Mouse (Mus musculus) liver, postnatal 0 days (tissue): ENCODE data around the gene Cpsf2. TPM values are rescaled to one million over a fixed set of nuclear protein-coding genes. Genes with fewer than 3 reads are reported as not detected.
A peak's percentile ranks its signal among the peaks of the same experiment; 100 is the strongest.

Experiments
- ATAC-seq: fragments of 200-750 bp; cut with Nextera tagmentation; 2 replicates; pipeline ENCODE4 v1.8.0; 2017; ENCODE audit warnings: mild to moderate bottlenecking, moderate library complexity
- DNase-seq: peaks from one replicate; pipeline ENCODE4 v3.0.0-alpha.2; 2016
- H3K27ac ChIP-seq: fragments of 300-500 bp; sonication (generic); 2 replicates; pipeline ENCODE4 v1.5.1; 2014; ENCODE audit warnings: antibody characterized with exemption, moderate library complexity, mild to moderate bottlenecking, low read depth
- H3K27me3 ChIP-seq: fragments of 300-500 bp; sonication (generic); 2 replicates; pipeline ENCODE4 v1.6.1; 2014; ENCODE audit warnings: low read length, control low read depth, mixed read lengths; ENCODE audit not compliant: insufficient read depth
- H3K36me3 ChIP-seq: fragments of 300-500 bp; sonication (generic); replicated peaks from 2 replicates; pipeline ENCODE4 v1.6.1; 2014; ENCODE audit warnings: mild to moderate bottlenecking, control low read depth, low read length, moderate library complexity, mixed read lengths; ENCODE audit not compliant: insufficient read depth
- H3K4me1 ChIP-seq: fragments of 300-500 bp; sonication (generic); 2 replicates; pipeline ENCODE4 v1.6.1; 2014; ENCODE audit warnings: antibody characterized with exemption, mild to moderate bottlenecking, control low read depth; ENCODE audit not compliant: insufficient read depth
- H3K4me2 ChIP-seq: fragments of 300-500 bp; sonication (generic); 2 replicates; pipeline ENCODE4 v1.6.1; 2014; ENCODE audit warnings: low read depth, mild to moderate bottlenecking, low read length, moderate library complexity, mixed read lengths
- H3K4me3 ChIP-seq: fragments of 300-500 bp; sonication (generic); 2 replicates; pipeline ENCODE4 v1.5.1; 2014; ENCODE audit warnings: low read depth, low read length
- H3K9ac ChIP-seq: fragments of 300-500 bp; sonication (generic); replicated peaks from 2 replicates; pipeline ENCODE4 v1.6.1; 2014; ENCODE audit warnings: mild to moderate bottlenecking, moderate library complexity
- H3K9me3 ChIP-seq: fragments of 300-500 bp; sonication (generic); 2 replicates; pipeline ENCODE4 v1.6.1; 2016; ENCODE audit warnings: mild to moderate bottlenecking, control low read depth, low read length, mixed read lengths
- CTCF ChIP-seq: sonication (generic); IDR thresholded peaks from 2 replicates; pipeline ENCODE4 v1.5.1; 2016; ENCODE audit warnings: antibody characterized with exemption, low read depth
- EP300 ChIP-seq: IDR thresholded peaks from 2 replicates; pipeline ENCODE4 v1.6.1; 2016; ENCODE audit warnings: antibody characterized with exemption, low read depth, mild to moderate bottlenecking
- WGBS: fragments of 180-500 bp; shearing (Covaris S2); extraction: QIAGEN DNeasy Blood & Tissue Kit; methylation state at CpG from one replicate; pipeline ENCODE4 v1.1.7; 2014; ENCODE audit not compliant: insufficient replicate concordance; 5-methylcytosine and 5-hydroxymethylcytosine counted together
- polyA plus RNA-seq: library from polyadenylated mRNA; unstranded; fragments of >200 nt; fragmentation: Nextera tagmentation; extraction: Ambion mirVana; gene quantifications from 2 replicates; pipeline ENCODE4 v1.2.1, GENCODE M21; 2015

The Cpsf2 gene
- polyA plus RNA-seq, 1 experiment from 2014 or later, result 12.0 TPM

DNA sequence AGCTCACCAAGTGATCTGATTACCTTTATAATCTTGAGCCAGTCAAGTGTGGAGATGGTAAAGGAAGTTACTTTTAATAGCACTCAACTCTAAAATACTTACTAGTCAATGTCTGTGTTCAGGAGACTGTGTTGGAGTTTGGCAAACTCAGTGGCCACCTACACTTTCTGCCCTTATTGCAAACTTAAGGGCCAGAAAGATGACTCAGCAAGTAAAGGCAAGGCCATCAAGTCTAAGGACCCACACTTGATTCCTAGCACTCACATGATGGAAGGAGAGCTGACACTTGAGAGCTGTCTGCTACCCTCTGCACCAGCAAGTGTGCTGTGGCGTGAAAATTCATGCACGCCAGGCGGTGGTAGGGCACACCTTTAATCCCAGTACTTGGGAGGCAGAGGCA is 3.6 kb upstream of the Cpsf2 start:
- 90% methylated on average over 3 of the region's 3 CpGs for WGBS
- Histone ChIP-seq H3K9ac (no peak overlapping the region), H3K36me3 (peaks cover 17% of the 10 kb centered on the region), H3K9me3 (no peaks in the 10 kb centered on the region), H3K27me3 (no peaks in the 10 kb centered on the region), H3K27ac (no peak overlapping the region), H3K4me3 (no peak overlapping the region), H3K4me1 (peaks cover 13% of the 10 kb centered on the region), H3K4me2 (no peak overlapping the region)
- DNase-seq (no peak), ATAC-seq (no peak)
- no peak for TF ChIP-seq CTCF
- no peak for TF ChIP-seq EP300

GRCm38 (mm10) chr12:101974571-101974970 is 1.2 kb upstream of the Cpsf2 start:
- 5% methylated on average over 1 of the region's 1 CpGs for WGBS
- Histone ChIP-seq H3K9ac (peak overlapping the region; percentile 99), H3K4me2 (peak overlapping the region; percentile 79), H3K36me3 (peaks cover under 1% of the 10 kb centered on the region), H3K4me3 (peak overlapping the region; percentile 99), H3K9me3 (no peaks in the 10 kb centered on the region), H3K27ac (peak overlapping the region; percentile 99), H3K27me3 (no peaks in the 10 kb centered on the region), H3K4me1 (peaks cover 30% of the 10 kb centered on the region)
- TF ChIP-seq CTCF (no peak), EP300 (no peak)
- ATAC-seq, result no peak
- no peak for DNase-seq

DNA sequence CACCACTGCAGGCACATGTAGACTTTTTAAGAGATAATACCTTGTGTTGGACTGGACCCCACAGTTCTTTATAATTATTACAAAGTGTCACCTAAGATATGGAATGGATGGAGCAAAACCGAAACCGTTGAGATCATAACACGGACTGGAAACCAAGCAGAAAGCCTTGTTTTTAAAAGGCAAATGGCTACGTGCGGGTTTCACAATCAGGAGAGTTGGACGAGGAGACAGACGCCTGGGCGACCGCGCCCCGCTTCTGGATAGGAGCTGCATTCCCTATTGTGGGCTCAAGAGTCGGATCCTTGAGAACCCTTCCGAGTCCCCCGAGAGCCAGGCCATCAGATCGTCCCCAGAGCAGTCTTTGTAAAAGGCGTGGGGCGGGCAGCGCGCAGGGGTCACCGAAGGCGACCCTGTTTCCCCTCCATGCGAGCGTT is 604 bp upstream of the Cpsf2 start:
- WGBS, result under 1% methylated on average over 22 of the region's 23 CpGs
- no peak for DNase-seq
- Histone ChIP-seq H3K9me3 (no peaks in the 10 kb centered on the region), H3K9ac (peak overlapping the region; percentile 99), H3K4me1 (peaks cover 36% of the 10 kb centered on the region), H3K27ac (peak overlapping the region; percentile 99), H3K4me3 (peak overlapping the region; percentile 99), H3K4me2 (peak overlapping the region; percentile 79), H3K36me3 (no peaks in the 10 kb centered on the region; the same call in 1 of the 2 replicates), H3K27me3 (no peaks in the 10 kb centered on the region)
- peak; percentile 33 for ATAC-seq
- TF ChIP-seq EP300, result no peak
- no peak for TF ChIP-seq CTCF

DNA sequence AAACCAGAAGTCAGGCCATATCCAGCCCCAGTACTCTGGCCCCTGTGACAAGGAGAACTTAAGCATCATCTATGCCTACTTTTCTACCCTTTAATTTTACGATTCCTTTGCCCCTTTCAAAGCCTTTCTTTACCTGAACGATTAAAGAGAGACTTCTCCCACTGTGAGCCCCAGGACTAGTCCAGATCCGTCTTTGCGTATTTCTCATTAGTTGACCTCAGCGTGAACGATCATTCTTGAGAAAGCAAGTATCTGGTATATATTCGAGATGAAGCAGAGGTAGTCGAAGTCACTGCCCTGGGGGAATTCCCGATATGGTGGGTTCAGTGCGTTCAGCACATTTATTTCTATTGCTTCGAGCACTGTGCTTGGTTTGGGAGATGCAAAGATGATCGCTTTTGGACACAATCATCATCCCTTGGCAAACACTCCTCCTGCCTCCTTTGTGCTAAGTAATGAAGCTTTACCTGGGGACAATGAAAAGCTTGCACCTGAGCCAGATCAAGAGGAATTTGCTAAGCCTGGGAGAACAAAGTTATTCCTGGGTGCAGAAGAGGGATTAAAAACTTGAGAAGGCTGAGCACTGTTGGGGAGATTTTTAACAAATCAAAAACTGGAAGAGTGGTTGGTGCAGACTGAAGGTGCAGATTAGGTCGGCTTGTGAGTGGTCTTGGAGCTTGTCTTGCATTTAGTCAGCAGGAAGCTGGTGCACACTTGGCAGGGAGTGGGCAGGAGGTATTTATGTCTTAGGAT is 1.0 kb downstream of the Cpsf2 start:
- Histone ChIP-seq H3K4me2 (peak overlapping the region; percentile 79), H3K27me3 (no peaks in the 10 kb centered on the region), H3K9ac (peak overlapping the region; percentile 99), H3K27ac (peak overlapping the region; percentile 99), H3K9me3 (no peaks in the 10 kb centered on the region), H3K36me3 (no peaks in the 10 kb centered on the region; the same call in 1 of the 2 replicates), H3K4me1 (peaks cover 39% of the 10 kb centered on the region), H3K4me3 (peak overlapping the region; percentile 99)
- 15% methylated on average over 13 of the region's 13 CpGs for WGBS
- DNase-seq (no peak), ATAC-seq (no peak)
- no peak for TF ChIP-seq EP300
- TF ChIP-seq CTCF, result no peak

DNA sequence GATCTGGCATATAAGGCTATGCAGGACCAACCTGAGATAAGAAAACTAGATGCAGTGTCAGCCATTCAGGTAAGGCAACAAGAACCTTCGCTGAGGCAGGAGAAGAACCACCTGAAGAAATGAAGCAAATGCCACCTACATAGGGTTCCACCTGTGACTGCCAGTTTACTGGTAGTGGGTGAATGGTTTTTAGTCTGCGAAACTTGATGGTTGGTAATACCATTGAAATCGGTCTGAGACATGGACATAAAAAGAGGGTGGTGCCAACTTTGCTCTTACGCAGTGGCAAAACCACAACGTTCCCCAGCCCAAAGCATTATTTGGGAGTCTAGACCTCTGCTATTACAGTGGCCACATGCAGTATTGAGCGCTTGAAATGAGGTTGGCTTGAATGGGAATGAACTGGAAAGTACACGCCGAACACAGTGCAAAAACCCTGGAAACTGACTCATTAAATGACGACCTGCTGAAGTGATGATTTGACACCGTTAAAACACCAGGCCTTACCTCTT is 1.7 kb downstream of the Cpsf2 start:
- WGBS, result 75% methylated on average over 10 of the region's 10 CpGs
- Histone ChIP-seq H3K36me3 (0 out of 2 replicates have a peak, but pooled peaks cover under 1% of the 10 kb centered on the region), H3K4me3 (peak overlapping the region; percentile 99), H3K4me1 (peaks cover 39% of the 10 kb centered on the region), H3K27me3 (no peaks in the 10 kb centered on the region), H3K4me2 (peak overlapping the region; percentile 79), H3K9ac (no peak overlapping the region), H3K9me3 (no peaks in the 10 kb centered on the region), H3K27ac (peak overlapping the region; percentile 73; the same call in 1 of the 2 replicates)
- ATAC-seq (no peak), DNase-seq (no peak)
- TF ChIP-seq CTCF, result no peak
- no peak for TF ChIP-seq EP300

DNA sequence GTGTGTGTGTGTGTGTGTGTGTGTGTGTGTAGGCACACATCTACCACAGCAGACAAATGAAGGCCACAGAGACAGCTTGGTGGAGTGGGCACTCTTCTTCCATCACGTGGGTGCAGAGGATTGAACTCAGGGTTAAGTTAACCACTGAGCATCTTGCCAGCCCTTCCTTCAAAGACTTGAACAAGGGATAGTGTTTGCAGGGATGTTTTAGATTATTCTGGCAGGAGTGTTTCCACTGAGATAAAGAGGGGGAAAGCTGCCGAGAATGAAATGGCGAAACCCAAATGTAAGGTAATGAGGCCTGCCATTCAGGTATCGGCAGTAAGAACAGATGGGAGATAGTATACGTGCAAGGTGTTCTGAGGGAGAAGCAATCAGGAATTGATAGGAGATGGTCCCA is 2.4 kb downstream of the Cpsf2 start:
- no peaks in the 10 kb centered on the region for H3K9me3 ChIP-seq
- peak overlapping the region; percentile 79 for H3K4me2 ChIP-seq
- DNase-seq (no peak), ATAC-seq (no peak)
- H3K27me3 ChIP-seq, result no peaks in the 10 kb centered on the region
- no peak overlapping the region for H3K4me3 ChIP-seq
- H3K9ac ChIP-seq, result no peak overlapping the region
- peaks cover 7% of the 10 kb centered on the region; the same call in 1 of the 2 replicates for H3K36me3 ChIP-seq
- peaks cover 36% of the 10 kb centered on the region for H3K4me1 ChIP-seq
- 0 out of 2 replicates have a peak, but pooled peaks have one; percentile 48 for TF ChIP-seq EP300
- TF ChIP-seq CTCF, result no peak
- 46% methylated on average over 5 of the region's 5 CpGs for WGBS
- peak overlapping the region; percentile 73 for H3K27ac ChIP-seq
